Mouse (Mus musculus) C2C12 (cell line): ENCODE data around the gene Tgfbi. TPM values are rescaled to one million over a fixed set of nuclear protein-coding genes. Genes with fewer than 3 reads are reported as not detected.
A peak's percentile ranks its signal among the peaks of the same experiment; 100 is the strongest.

ENCODE experiments used
- H3K27me3 ChIP-seq: one replicate; pipeline ENCODE4 v1.6.1; 2011; ENCODE audit not compliant: control insufficient read depth, insufficient read depth, insufficient read length
- H3K36me3 ChIP-seq: one replicate; pipeline ENCODE4 v1.6.1; 2011; ENCODE audit not compliant: control insufficient read depth, insufficient read depth
- H3K4me3 ChIP-seq: one replicate; pipeline ENCODE4 v1.5.1; 2011; ENCODE audit warnings: mild to moderate bottlenecking, control low read depth; ENCODE audit not compliant: poor library complexity, insufficient read depth, severe bottlenecking
- H3K79me2 ChIP-seq: one replicate; pipeline ENCODE4 v1.6.1; 2011; ENCODE audit not compliant: control insufficient read depth, insufficient read depth
- H3K79me3 ChIP-seq: one replicate; pipeline ENCODE4 v1.6.1; 2011; ENCODE audit warnings: low read depth, control low read depth
- H3ac ChIP-seq: one replicate; pipeline ENCODE3; 2011; ENCODE audit warnings: low read depth; ENCODE audit not compliant: control insufficient read depth, insufficient read length
- CEBPB ChIP-seq: IDR thresholded peaks from one replicate; pipeline ENCODE4 v1.6.1; 2011; ENCODE audit warnings: low read depth, mild to moderate bottlenecking, control low read depth, moderate library complexity
- CTCF ChIP-seq: IDR thresholded peaks from one replicate; pipeline ENCODE4 v1.5.1; 2011; ENCODE audit not compliant: control insufficient read depth, insufficient read depth, insufficient read length
- FOSL1 ChIP-seq: IDR thresholded peaks from one replicate; pipeline ENCODE4 v1.8.0; 2011; ENCODE audit warnings: mild to moderate bottlenecking, low read length; ENCODE audit not compliant: poor library complexity, insufficient read depth, severe bottlenecking
- MAX ChIP-seq: IDR thresholded peaks from one replicate; pipeline ENCODE4 v1.6.1; 2011; ENCODE audit warnings: mild to moderate bottlenecking, control low read depth
- MYOD1 ChIP-seq: IDR thresholded peaks from one replicate; pipeline ENCODE4 v1.6.1; 2011; ENCODE audit warnings: low read depth; ENCODE audit not compliant: control insufficient read depth, insufficient read length
- MYOG ChIP-seq: IDR thresholded peaks from one replicate; pipeline ENCODE4 v1.6.1; 2011; ENCODE audit not compliant: control insufficient read depth, insufficient read length; ENCODE audit errors: extremely low read depth
- USF1 ChIP-seq: IDR thresholded peaks from one replicate; pipeline ENCODE4 v1.6.1; 2011; ENCODE audit warnings: low read depth, mild to moderate bottlenecking, control low read depth, moderate library complexity
- long read RNA-seq, 2 experiments: library from polyadenylated mRNA; unstranded; transcript quantifications; one replicate each; pipeline ENCODE4 v2.0.0; 2019 to 2020
- polyA plus RNA-seq: library from polyadenylated mRNA; unstranded; fragments of >200 nt; fragmentation: generic; extraction: Trizol; gene quantifications from one replicate; pipeline ENCODE4 v1.2.1, GENCODE M21; 2012; ENCODE audit warnings: missing spikeins

Tgfbi gene
- 0.48 TPM for polyA plus RNA-seq
- long read RNA-seq, experiment 1, partial matches to known transcripts: 1 of 3 reads
- long read RNA-seq, experiment 1, other reads (novel, unspliced or antisense): 0 of 3 reads
- long read RNA-seq, experiment 2, partial matches to known transcripts: 0 of 2 reads
- long read RNA-seq, experiment 2, other reads (novel, unspliced or antisense): 0 of 2 reads

- no peak within 1 kb of the TSS for H3ac ChIP-seq
- no peaks in the 10 kb centered on the region for H3K79me2 ChIP-seq
- TF ChIP-seq MYOD1: no peak
- TF ChIP-seq CEBPB: no peak
- no peak for TF ChIP-seq MAX
- TF ChIP-seq USF1: no peak
- no peak for TF ChIP-seq FOSL1
- TF ChIP-seq CTCF: no peak
- no peak for TF ChIP-seq MYOG
- no peak within 1 kb of the TSS for H3K4me3 ChIP-seq
- no peaks in the 10 kb centered on the region for H3K36me3 ChIP-seq
- no peaks in the 10 kb centered on the region for H3K27me3 ChIP-seq
- H3K79me3 ChIP-seq: no peaks in the 10 kb centered on the region
These were observed at the start of gene Tgfbi for GRCm38 (mm10) chr13:56609103-56609856. Gene Tgfbi, plus strand, starts transcription at chr13:56609523.

GRCm38 (mm10) chr13:56559841-56560370, 49.4 kb upstream of the Tgfbi start:
- no peak overlapping the region for H3K4me3 ChIP-seq
- no peaks in the 10 kb centered on the region for H3K79me3 ChIP-seq
- no peaks in the 10 kb centered on the region for H3K27me3 ChIP-seq
- H3ac ChIP-seq: no peak overlapping the region
- TF ChIP-seq USF1: no peak
- no peak for TF ChIP-seq MYOG
- TF ChIP-seq MYOD1: no peak
- no peak for TF ChIP-seq CEBPB
- no peak for TF ChIP-seq CTCF
- H3K36me3 ChIP-seq: no peaks in the 10 kb centered on the region
- H3K79me2 ChIP-seq: no peaks in the 10 kb centered on the region

- no peaks in the 10 kb centered on the region for H3K79me2 ChIP-seq
- no peaks in the 10 kb centered on the region for H3K36me3 ChIP-seq
- H3ac ChIP-seq: no peak overlapping the region
- TF ChIP-seq CTCF (no peak), CEBPB (no peak), USF1 (no peak), MAX (no peak), MYOD1 (no peak)
- no peaks in the 10 kb centered on the region for H3K79me3 ChIP-seq
- H3K27me3 ChIP-seq: no peaks in the 10 kb centered on the region
- no peak overlapping the region for H3K4me3 ChIP-seq
These were observed 48.2 kb upstream of the Tgfbi start for GRCm38 (mm10) chr13:56561129-56561528.

GRCm38 (mm10) chr13:56563075-56563474, 46.2 kb upstream of the Tgfbi start:
- H3K79me2 ChIP-seq: no peaks in the 10 kb centered on the region
- no peaks in the 10 kb centered on the region for H3K27me3 ChIP-seq
- no peaks in the 10 kb centered on the region for H3K36me3 ChIP-seq
- no peak for TF ChIP-seq MYOD1
- no peak for TF ChIP-seq CEBPB
- TF ChIP-seq MAX: no peak
- TF ChIP-seq MYOG: no peak
- peak; percentile 53 for TF ChIP-seq CTCF
- no peaks in the 10 kb centered on the region for H3K79me3 ChIP-seq
- no peak overlapping the region for H3ac ChIP-seq
- H3K4me3 ChIP-seq: no peak overlapping the region

GRCm38 (mm10) chr13:56566336-56566735, 43.0 kb upstream of the Tgfbi start:
- H3K79me3 ChIP-seq: no peaks in the 10 kb centered on the region
- H3ac ChIP-seq: no peak overlapping the region
- H3K36me3 ChIP-seq: no peaks in the 10 kb centered on the region
- no peaks in the 10 kb centered on the region for H3K79me2 ChIP-seq
- no peak overlapping the region for H3K4me3 ChIP-seq
- no peaks in the 10 kb centered on the region for H3K27me3 ChIP-seq
- no peak for TF ChIP-seq MYOD1
- TF ChIP-seq CEBPB: no peak
- no peak for TF ChIP-seq CTCF
- no peak for TF ChIP-seq USF1
- no peak for TF ChIP-seq FOSL1
- no peak for TF ChIP-seq MAX
- no peak for TF ChIP-seq MYOG
